Mouse (Mus musculus): Measurements from ENCODE around the gene Col15a1.

Col15a1 gene

DNA sequence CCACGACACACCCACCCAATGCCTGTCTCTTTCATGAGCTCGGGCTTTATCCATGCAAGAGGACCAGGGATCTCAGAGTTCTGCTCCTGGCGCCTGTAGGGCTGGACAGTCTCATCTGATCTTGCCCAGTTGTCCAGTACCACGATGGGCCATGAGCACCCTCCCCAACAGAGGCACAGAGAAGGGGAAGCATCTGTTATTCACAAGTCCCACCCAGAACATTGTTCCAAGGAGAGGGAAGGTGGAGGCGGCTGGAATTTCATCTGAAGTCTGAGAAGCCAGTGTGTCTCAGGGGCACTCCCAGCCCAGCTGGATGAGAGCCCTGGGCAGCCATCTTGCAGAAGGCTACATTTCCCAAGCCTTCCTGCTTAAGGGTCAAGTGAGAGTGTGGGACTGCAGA, 21.0 kb downstream of the Col15a1 start:
- no peak for DNase-seq (ENCODE audit: low read depth, low spot score)

DNA sequence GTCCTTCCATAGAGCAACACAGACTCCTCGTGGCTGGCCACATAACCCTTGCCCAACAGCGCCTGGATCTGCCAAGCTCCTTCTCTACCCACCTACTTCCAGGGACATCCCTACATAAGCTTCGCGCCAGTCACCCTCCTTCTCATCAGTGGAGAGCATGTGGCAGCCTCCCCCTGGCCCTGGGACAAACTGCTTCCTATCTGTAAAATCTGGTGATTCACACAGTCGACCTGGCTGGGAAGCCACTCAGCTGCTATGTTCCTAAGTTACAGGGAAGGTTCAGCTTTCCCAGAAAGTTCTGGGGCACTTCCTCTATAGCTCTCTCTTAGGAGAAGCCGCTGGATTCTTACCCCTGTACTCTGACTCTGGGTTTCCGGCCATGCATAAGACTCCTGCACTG, 22.5 kb downstream of the Col15a1 start:
- DNase-seq (ENCODE audit: low read depth, low spot score), result no peak

DNA sequence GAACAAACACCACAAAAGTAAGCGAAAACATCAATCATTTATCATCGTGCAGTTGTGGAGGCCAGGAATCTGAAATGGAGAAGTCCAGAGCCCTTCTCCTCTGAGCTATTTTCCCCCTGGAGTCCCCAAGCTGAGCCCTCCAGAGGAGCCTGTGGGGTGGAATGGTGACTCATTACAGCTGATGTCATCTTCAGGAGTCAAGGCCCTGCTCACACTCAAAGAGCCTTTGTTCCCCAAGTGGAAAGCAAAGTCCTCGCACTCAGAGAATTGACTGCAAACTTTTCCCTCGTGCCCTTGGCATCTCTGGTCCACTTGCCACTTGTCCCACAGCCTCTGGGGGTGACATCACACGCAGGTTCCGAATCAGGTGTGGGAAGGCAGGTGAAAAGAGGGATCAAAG, 23.4 kb downstream of the Col15a1 start:
- DNase-seq (ENCODE audit: low read depth, low spot score), result no peak

DNA sequence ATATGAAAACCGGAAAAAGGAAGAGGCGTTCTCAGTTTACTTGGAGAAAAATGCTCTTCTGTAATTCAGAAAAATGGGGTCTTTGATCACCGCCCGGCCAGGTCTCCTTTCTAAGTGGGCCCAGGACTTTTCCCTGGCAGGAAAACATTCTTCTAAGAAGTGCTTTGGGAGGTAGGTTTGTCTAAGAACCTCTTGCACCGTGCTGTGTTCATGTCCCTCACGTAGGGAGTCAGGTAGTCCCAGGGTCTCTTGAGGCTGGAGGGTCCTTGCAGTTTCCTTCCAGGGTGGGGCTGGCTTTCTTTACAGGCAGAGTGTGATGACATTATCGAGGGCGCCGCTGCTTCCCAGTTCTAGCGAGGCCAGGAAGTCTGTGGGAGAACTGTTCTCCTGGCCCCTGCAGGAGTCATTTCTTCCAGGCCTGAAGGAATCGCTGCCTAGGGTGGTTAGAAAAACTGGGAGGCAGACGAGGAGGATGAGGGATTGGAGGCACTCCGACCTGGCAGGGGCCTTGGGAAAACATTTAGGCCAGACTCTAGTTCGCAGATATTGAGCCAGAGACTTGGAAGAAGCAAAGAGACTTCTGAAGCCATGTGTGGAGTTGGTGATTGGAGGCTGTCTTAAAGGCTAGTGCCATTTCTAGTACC, 25.4 kb downstream of the Col15a1 start:
- DNase-seq (ENCODE audit: low read depth, low spot score), result no peak

DNA sequence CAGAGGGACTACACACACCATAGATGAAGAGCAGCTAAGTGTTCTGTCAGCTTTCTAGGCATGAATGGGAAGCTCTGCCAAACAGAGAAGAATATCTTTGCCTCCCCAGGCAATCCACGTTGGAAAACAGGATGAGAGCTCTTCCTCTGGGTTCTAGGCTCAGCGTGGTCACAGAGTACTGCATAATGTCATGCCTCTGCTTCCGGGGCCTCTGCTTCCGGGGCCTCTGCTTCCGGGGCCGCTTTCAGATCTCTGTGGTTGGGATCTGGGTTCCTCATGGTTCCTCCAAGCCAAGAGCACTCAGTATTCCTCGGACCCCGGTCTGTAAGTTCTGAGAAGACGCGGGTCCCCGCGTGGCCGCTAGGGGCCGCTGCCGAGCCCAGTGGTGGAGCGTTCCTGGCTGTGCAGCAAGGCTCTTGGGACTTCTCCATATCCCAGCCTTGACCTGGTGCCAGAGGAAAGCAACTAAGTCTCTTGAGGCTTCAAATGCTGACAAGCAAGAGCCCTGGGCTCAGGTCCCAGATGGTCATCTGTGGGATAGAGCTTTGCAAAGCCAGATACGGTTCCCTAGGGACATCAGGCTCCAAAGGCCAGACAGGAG, 26.8 kb downstream of the Col15a1 start:
- DNase-seq (ENCODE audit: low read depth, low spot score), result peak; percentile 74

DNA sequence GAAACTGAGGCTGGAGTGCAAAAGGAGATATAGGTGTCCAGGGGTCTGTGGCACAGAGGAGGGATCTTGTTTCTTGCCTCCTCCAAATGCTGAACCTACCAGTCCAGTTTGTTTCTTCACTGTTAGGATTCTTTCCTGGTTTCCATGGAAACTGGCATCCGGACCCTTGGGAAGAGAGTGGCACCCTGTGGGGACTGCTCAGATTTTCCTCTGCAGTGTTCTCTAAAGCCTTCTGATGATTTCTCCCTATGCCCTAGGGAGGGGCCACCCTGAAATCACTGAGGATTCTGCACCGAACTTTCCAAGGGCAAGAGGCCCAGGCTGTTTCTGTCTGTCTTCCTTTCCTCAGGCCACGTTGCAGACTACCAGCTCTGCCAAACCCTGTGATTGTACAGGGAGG, 27.4 kb downstream of the Col15a1 start:
- DNase-seq (ENCODE audit: low read depth, low spot score), result peak; percentile 23

DNA sequence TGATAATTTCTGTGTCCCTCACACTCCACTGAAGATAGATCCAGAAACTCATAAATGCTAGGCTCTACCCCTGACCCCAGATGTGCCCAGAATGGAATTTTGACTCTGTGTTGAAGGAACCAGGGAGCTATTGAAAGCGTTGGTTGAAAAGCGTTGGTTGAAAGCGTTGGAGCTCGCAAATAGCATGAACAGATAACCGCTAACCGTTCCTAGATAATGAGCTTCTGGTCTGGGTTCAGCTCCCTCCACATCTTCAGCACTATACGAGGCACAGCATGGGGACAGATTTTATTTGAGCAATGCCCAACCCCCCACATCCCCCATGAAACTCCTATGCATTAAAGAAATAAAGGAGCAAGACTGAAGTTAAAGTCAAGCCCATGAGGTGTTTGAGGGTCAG, 28.1 kb downstream of the Col15a1 start:
- no peak for DNase-seq (ENCODE audit: low read depth, low spot score)

DNA sequence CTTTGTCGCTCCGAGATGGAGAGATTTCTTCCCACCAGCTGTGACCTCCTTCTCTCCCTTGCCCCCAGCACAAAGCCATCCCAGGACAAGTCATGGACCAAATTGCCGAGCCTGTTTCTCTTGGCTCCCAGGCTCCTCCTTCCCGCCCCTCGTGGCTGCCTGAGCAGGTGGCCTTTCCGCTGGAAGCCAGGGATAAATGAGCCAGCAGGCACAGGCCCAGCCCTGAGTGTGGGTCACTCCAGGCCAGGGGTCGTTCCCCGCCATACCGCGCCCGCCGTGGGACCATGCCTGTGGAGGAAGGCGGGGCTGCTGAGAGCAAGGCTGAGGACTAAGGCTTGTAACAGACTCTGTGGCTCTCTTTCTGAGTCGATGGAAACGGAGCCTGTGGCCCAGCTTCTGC, 29.3 kb downstream of the Col15a1 start:
- peak; percentile 12 for DNase-seq (ENCODE audit: low read depth, low spot score)

DNA sequence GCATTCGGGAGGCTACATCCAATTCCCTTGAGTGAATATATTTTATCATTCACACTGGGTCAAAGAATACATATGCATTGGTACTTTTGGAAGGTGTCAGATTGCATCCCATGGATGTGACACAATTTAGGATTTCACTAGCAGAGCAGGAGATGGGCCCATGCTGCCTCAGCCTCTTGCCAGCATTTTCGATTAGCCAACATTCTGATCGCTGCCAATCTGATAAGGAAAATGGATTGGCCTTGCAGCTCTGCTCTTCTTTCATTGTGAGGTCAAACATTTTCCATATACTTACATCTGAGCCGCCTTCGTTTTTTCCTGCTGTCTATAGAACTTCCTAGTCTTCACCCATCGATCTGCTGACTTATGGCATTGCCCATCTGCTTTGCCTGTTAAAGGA, 31.2 kb downstream of the Col15a1 start:
- no peak for DNase-seq (ENCODE audit: low read depth, low spot score)

DNA sequence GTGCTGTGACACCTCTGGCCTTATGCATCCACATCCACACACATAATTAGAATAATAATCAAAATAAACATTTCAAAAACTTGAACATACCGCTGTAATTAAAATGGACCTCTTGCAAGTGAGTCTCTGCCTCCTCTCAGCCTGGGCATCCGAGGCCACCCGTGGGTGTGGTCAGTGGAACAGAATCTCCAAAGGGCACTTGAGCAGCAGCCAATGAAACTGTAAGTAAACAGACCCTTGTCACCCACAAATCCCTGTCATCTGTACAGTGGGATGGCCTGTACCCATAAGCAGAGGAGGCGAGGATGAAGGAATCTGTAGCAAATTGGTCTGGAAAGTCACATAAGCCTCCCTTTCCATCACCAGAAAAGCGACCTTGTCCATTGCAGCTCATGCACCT, 32.9 kb downstream of the Col15a1 start:
- no peak for DNase-seq (ENCODE audit: low read depth, low spot score)

DNA sequence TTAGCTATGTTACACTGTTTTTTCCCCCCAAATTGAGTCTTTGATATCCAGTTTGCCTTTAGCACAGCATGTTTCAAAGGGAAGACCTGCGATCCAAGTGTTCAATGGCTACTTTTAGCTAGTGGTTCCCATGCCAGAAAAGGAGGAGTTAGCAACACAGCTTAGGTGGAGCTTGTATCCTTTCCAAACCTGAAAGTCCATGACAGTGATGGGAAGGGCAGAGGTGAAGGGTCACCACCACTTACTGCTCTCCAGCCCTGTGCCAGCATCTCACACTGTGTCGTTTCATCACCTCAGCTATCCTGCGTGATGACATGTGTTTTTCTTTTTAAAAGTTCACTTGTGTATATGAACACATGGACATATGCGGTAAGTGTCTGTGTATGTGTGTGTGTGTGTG, 34.2 kb downstream of the Col15a1 start:
- no peak for DNase-seq (ENCODE audit: low read depth, low spot score)

DNA sequence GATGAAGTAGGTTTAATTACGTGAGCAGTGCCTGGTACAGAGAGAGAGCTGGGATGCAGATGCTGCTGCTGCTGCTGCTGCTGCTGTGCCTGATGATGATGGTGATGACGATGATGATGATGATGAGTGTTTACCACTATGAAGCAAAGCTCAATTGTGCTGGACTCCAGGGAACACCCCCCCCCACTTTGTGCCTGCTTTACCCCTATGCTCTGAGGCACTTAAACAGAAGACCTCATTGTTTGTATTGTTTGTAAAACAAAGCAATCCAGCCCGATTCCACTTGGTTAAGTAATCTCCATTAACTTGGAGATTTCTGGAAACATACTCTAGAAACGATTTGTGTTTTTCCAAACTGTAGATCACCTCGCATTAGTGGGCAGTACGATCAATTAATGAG, 36.7 kb downstream of the Col15a1 start:
- DNase-seq (ENCODE audit: low read depth, low spot score), result no peak

DNA sequence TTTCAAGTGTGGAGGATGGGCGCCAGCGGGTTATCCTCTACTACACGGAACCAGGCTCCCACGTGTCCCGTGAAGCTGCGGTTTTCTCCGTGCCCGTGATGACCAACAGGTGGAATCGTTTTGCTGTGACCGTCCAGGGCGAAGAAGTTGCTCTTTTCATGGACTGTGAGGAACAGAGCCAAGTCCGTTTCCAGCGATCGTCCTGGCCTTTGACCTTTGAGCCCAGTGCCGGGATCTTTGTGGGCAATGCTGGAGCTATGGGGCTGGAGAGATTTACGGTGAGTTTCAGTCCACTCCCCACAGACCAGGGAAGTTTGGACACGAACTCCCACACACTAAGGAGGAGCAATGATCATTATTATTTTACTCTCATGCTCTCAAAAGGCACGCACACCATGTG, 37.7 kb downstream of the Col15a1 start:
- DNase-seq (ENCODE audit: low read depth, low spot score), result no peak

DNA sequence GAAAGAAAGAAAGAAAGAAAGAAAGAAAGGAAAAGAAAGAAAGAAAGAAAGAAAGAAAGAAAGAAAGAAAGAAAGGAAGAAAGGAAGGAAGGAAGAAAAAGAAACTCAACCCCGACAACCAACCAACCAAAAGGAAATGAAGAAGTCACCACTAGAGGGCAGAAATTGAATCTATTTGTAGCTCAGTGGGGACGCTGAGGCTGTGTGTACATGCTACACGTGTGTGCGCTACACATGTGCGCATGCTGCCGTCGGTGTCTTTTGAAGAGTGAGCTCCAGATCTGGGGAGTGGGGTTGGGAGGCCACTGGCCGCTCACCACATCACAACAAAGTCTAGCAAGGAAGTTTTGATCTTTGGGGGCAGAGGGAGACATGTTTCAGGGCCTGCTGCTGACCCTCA, 38.9 kb downstream of the Col15a1 start:
- DNase-seq (ENCODE audit: low read depth, low spot score), result peak; percentile 27

DNA sequence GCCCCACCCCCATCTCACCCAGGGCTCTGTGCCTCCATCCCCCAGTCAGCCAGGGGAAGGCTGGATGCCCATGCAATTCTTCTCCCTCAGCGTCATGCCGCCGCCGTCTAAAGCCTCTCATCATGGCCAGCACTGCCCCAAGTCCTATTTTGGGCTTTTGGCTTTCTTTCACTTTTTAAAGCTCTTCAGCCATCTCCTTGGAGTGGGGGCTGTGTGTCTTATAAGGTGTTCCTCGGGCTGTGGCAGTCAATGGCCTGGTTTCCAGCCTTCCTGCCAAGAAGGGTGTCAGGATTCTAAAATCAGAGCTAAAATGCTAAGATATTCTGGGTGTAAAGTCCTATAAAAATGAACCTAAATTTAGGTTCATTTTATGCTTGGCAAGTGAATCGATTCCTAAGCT, 39.6 kb downstream of the Col15a1 start:
- DNase-seq (ENCODE audit: low read depth, low spot score), result no peak

DNA sequence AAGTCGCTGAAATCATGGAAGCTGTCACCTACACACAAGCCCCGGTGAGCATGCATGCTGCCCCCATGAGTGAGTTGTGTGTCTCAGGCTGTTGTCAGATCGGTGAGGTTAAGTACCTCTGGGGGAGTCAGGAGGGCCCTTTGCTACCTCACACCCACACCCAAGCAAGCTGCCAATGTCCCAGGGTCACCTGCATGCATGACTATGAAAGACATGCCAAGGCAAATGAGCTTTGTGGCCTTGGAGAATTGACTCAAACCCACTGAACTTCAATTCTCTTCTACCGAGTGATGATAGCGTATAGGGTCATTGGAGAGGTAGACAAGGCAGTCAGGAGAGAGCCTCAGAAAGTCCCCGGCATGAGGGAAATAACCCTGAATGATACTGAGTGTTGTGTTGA, 41.2 kb downstream of the Col15a1 start:
- no peak for DNase-seq (ENCODE audit: low read depth, low spot score)

DNA sequence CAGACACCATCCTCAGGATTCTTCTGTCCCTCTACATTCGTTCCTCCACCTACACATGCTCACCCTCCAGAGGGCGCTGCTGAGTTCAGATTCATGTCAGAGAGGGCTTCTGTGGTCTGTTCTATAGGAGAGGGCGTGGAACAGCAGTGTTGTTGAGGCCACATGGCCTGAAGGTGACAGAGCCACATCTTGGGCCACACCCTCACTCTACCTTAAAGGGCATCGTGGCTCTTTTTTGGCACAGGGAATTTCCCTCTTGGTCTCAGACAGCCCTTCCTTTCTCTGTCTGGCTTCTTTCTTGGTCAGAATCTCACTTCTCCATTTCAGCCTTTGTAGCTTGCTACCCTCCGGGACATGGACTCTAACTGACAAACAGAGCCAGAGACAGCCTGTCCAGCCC, 43.1 kb downstream of the Col15a1 start:
- DNase-seq (ENCODE audit: low read depth, low spot score), result peak; percentile 64

DNA sequence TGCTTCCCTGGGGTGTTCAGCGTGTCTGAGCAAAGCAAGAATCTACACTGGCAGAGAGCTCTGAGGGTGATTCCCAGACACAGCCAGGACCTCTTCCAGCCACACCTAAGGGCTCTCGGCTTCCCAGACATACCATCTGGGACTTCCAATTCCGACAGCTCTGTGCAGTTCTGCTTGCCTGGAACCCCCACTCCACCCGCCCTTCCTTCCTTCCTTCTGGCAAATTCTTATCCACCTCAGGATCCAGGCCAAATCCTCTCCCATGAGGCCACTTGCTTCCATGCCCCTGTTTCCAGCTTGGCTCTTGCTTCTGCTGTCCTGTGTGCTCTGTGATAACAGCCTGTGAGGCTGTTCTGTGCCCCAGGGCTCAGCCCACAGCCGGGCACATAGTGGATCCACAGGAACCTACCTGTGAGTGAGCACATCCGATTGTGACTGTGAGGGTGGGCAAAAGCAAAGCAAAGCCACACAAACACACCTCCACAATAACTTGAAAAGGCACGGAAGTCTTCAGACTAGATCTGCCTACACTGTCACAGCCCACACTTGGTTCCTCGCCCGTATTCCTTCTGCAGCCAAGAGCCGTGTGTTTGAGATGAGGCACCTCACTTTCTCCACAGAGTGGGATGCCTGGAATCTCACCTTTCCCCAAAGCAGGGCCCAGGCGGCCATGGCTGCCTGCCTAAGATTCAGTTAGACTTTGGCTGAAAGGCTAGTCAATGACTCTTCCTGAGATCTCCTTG, 43.9 kb downstream of the Col15a1 start:
- no peak for DNase-seq (ENCODE audit: low read depth, low spot score)

DNA sequence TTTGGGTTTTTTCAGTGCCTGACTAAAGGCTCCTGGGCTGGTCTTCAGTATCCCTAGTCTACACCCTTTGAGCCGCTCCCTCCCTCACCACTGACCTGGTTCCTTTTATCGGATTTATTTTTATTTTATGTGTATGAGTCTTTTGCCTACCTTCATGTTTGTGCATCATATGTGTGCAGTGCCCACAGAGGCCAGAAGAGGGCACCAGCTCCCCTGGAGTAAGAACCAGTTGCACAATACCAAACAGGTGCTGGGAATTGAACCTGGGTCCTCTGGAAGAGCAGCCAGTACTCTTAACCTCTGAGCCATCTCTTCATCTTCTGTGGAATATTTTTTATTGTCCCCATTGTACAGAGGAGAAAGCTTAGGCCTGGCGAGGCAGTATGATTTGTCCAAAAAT, 44.7 kb downstream of the Col15a1 start:
- no peak for DNase-seq (ENCODE audit: low read depth, low spot score)

DNA sequence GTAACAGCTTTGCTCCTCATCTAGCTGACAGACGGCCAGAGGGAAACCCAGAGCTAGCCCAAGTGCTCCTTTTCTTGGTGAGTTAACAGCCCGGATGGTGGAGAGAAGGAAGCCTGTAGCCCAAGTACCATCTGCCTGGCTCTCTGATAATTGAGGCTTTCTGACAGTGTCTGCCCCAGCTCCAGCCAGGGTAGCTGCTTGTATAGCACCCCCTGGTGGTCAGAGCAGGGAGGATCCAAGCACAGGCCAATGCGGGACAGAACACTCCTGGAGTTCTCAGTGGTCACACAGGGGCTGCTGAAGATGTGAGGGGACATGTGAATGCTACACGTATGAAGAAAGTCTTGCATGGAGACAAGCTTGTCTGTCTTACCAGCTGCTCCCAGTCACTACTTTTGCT, 47.7 kb downstream of the Col15a1 start:
- DNase-seq (ENCODE audit: low read depth, low spot score), result peak; percentile 70

DNA sequence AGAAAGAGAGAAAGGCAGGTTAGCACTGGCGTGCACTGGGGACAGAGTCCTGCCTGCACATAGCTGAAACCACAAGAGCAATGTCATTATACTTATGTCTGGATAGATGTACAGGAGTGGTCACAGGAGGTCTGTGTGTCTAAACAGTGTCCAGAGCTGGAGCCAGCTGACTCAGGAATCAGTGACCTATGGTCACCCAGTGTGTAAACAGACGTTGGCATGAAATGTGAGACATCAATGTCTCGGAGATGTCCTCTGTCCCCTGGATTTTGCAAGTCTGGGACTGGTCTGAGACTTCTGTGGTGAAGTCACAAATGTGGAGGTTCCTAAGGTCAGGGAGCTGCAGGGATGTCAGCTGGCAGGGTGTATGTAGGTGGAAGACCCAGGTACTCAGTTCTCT, 50.2 kb downstream of the Col15a1 start:
- no peak for DNase-seq (ENCODE audit: low read depth, low spot score)

DNA sequence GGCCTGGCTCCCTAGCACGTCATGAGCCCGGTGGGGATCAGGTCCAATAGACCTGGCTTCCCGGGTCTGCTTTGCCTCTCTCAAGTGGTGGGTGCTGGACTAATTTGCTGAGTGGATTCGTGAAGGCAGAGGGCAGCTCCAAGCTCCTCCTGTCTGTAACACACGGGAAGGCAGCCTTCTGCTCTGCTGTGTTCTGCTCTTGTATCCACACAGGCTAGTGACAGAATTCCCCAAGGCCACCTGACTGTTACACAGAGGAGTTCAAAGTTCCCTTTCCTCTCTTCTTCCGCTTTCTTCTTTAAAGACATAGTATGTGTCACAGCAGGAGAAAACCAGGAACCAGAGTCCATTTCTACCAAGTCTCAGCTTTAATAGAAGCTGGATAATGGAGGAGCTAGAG, 53.1 kb downstream of the Col15a1 start:
- DNase-seq (ENCODE audit: low read depth, low spot score), result no peak

DNA sequence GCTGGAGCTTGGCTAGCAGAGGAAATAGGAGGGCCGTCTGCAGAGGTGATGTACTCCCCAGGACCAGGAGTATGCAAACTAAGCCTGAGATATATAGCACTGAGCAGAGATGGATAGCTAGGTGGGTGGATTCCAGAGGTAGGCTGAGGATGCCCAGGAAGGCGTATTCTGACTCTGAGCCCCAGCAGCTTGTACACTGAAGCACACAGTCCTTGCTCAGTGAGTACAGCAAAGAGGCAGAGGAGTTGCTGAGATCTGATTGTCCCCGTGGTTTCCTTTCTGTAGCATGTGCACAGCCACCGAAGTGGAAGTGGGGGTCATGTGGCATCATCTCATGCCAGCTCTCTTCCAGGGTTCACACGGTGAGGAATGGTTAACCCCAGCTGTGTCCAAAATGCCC, 54.0 kb downstream of the Col15a1 start:
- no peak for DNase-seq (ENCODE audit: low read depth, low spot score)

All from mesoderm, embryonic 11.5 days (tissue).